Mouse (Mus musculus): ENCODE results near the gene Capn13. TPM values are rescaled to one million over a fixed set of nuclear protein-coding genes. Genes with fewer than 3 reads are reported as not detected.

The Capn13 gene
- polyA plus RNA-seq, 2 experiments = 0.09 TPM; not detected in 1

GRCm38 (mm10) chr17:73324732-73325131, 75.9 kb downstream of the Capn13 start:
- no peak overlapping the region for H3K4me2 ChIP-seq (ENCODE audit: low read depth)
- DNase-seq (ENCODE audit: low read depth in 3 of 3, low spot score in 3 of 3) (no peak), ATAC-seq (ENCODE audit: insufficient read depth) (no peak)
- no peak for TF ChIP-seq EP300 (IDR thresholded peaks at IDR 0.05; ENCODE audit: low read depth)
- TF ChIP-seq CTCF (IDR thresholded peaks at IDR 0.05; ENCODE audit: low read depth) = no peak
- WGBS (ENCODE audit: insufficient replicate concordance) = 47% methylated on average over 6 of the region's 6 CpGs
- H3K9me3 ChIP-seq (ENCODE audit: control insufficient read depth, low read length) = no peaks in the 10 kb centered on the region
- H3K9ac ChIP-seq (replicated peaks) = no peak overlapping the region
- no peak overlapping the region for H3K4me3 ChIP-seq (ENCODE audit: insufficient read depth in 1 of 2, low read depth in 2 of 2, low read length in 2 of 2)
- H3K27me3 ChIP-seq (ENCODE audit: control insufficient read depth, insufficient read depth, low read length) = no peaks in the 10 kb centered on the region
- H3K4me1 ChIP-seq (replicated peaks; ENCODE audit: control insufficient read depth in 2 of 2, insufficient read depth in 2 of 2, low read length in 1 of 2) = no peaks in the 10 kb centered on the region
- no peaks in the 10 kb centered on the region for H3K36me3 ChIP-seq (replicated peaks; ENCODE audit: control insufficient read depth, insufficient read depth, low read depth)
- H3K27ac ChIP-seq = no peak overlapping the region

DNA sequence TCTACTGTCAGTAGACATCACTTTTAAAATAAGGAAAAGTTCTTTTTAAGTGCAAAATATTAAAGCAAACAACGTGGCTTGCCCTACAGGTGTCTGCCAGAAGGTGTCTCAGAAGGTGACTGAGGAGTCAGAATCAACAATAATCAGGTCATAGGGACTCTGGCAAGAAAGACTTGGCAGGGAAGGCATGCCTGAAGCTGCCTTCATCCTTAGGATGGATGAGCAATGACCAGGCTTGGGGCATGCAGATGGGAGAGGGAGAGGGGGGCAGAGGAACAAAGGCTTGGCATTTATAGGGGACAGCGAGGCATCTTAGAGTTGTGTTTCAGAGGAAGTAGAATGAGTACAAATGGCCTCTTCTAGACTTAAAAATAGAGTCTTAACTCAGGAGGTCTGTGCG, 76.7 kb downstream of the Capn13 start:
- no peaks in the 10 kb centered on the region for H3K36me3 ChIP-seq (replicated peaks; ENCODE audit: control insufficient read depth, insufficient read depth, low read depth)
- 59% methylated on average over 3 of the region's 3 CpGs for WGBS (ENCODE audit: insufficient replicate concordance)
- H3K27me3 ChIP-seq (ENCODE audit: control insufficient read depth, insufficient read depth, low read length) = no peaks in the 10 kb centered on the region
- H3K9me3 ChIP-seq (ENCODE audit: control insufficient read depth, low read length) = no peaks in the 10 kb centered on the region
- no peaks in the 10 kb centered on the region for H3K4me1 ChIP-seq (replicated peaks; ENCODE audit: control insufficient read depth in 2 of 2, insufficient read depth in 2 of 2, low read length in 1 of 2)
- no peak overlapping the region for H3K9ac ChIP-seq (replicated peaks)
- no peak for ATAC-seq (ENCODE audit: insufficient read depth)
- H3K4me3 ChIP-seq (ENCODE audit: insufficient read depth in 1 of 2, low read depth in 2 of 2, low read length in 2 of 2) = no peak overlapping the region
- no peak for DNase-seq (ENCODE audit: low read depth in 3 of 3, low spot score in 3 of 3)
- no peak overlapping the region for H3K27ac ChIP-seq
- TF ChIP-seq CTCF (IDR thresholded peaks at IDR 0.05; ENCODE audit: low read depth) (no peak), EP300 (IDR thresholded peaks at IDR 0.05; ENCODE audit: low read depth) (no peak)
- H3K4me2 ChIP-seq (ENCODE audit: low read depth) = no peak overlapping the region

- no peak overlapping the region for H3K9ac ChIP-seq (replicated peaks)
- no peaks in the 10 kb centered on the region for H3K4me1 ChIP-seq (replicated peaks; ENCODE audit: control insufficient read depth in 2 of 2, insufficient read depth in 2 of 2, low read length in 1 of 2)
- H3K27ac ChIP-seq = no peak overlapping the region
- no peak for ATAC-seq (ENCODE audit: insufficient read depth)
- H3K4me3 ChIP-seq (ENCODE audit: insufficient read depth in 1 of 2, low read depth in 2 of 2, low read length in 2 of 2) = no peak overlapping the region
- TF ChIP-seq EP300 (IDR thresholded peaks at IDR 0.05; ENCODE audit: low read depth) (no peak), CTCF (IDR thresholded peaks at IDR 0.05; ENCODE audit: low read depth) (no peak)
- H3K4me2 ChIP-seq (ENCODE audit: low read depth) = no peak overlapping the region
- no peaks in the 10 kb centered on the region for H3K36me3 ChIP-seq (replicated peaks; ENCODE audit: control insufficient read depth, insufficient read depth, low read depth)
- no peak for DNase-seq (ENCODE audit: low read depth in 3 of 3, low spot score in 3 of 3)
- H3K27me3 ChIP-seq (ENCODE audit: control insufficient read depth, insufficient read depth, low read length) = no peaks in the 10 kb centered on the region
- 73% methylated on average over 13 of the region's 13 CpGs for WGBS (ENCODE audit: insufficient replicate concordance)
- H3K9me3 ChIP-seq (ENCODE audit: control insufficient read depth, low read length) = no peaks in the 10 kb centered on the region
These were observed 85.9 kb downstream of the Capn13 start for GRCm38 (mm10) chr17:73314786-73315185.

DNA sequence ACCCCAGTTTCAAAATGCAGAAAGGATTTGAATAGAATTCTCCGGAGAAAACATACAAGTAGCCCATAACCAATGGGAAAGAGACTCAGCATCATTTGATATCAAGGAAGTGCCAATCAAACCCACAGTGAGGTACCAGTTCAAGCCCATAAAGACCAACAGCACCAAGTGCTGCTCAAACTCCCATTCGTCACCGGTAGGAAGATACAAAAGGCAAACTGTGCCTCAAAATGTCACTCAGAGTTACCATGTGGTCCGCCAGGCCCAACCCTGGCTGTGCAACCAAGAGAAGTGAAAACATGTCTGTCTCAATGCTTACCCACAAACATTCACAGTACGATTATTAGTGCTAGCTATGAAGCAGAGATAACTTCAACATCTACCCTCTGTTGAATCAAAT, 89.2 kb downstream of the Capn13 start:
- Histone ChIP-seq H3K9me3 (ENCODE audit: control insufficient read depth, low read length) (no peaks in the 10 kb centered on the region), H3K9ac (replicated peaks) (no peak overlapping the region), H3K27me3 (ENCODE audit: control insufficient read depth, insufficient read depth, low read length) (no peaks in the 10 kb centered on the region), H3K4me3 (ENCODE audit: insufficient read depth in 1 of 2, low read depth in 2 of 2, low read length in 2 of 2) (no peak overlapping the region), H3K27ac (no peak overlapping the region), H3K36me3 (replicated peaks; ENCODE audit: control insufficient read depth, insufficient read depth, low read depth) (no peaks in the 10 kb centered on the region), H3K4me1 (replicated peaks; ENCODE audit: control insufficient read depth in 2 of 2, insufficient read depth in 2 of 2, low read length in 1 of 2) (no peaks in the 10 kb centered on the region), H3K4me2 (ENCODE audit: low read depth) (no peak overlapping the region)
- WGBS (ENCODE audit: insufficient replicate concordance) = 66% methylated on average over 5 of the region's 5 CpGs
- TF ChIP-seq EP300 (IDR thresholded peaks at IDR 0.05; ENCODE audit: low read depth) (no peak), CTCF (IDR thresholded peaks at IDR 0.05; ENCODE audit: low read depth) (no peak)
- DNase-seq (ENCODE audit: low read depth in 3 of 3, low spot score in 3 of 3) (no peak), ATAC-seq (ENCODE audit: insufficient read depth) (no peak)

DNA sequence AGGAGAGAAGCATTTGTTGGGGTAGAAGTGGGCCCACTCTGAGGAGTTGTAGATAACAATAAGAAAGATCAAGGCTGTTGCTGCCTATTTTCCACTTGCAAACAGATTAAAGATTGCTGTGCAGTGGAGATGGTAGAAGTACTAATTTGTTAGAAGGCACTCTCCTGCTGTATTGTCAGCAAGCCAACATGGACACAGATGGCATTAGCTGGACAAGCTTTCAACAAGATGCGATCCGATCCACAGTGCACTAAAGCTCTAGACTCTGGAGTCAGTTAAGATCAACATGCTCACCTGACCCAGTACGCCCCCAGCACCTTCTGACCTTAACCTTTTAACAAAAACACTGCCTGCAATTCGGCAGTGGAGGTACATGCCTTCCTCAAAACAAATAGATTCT, 92.0 kb downstream of the Capn13 start:
- no peak overlapping the region for H3K4me2 ChIP-seq (ENCODE audit: low read depth)
- WGBS (ENCODE audit: insufficient replicate concordance) = 64% methylated on average over 4 of the region's 4 CpGs

More for the DNA sequence above, 92.0 kb downstream of the Capn13 start:
- Histone ChIP-seq H3K4me3 (ENCODE audit: insufficient read depth in 1 of 2, low read depth in 2 of 2, low read length in 2 of 2) (no peak overlapping the region), H3K36me3 (replicated peaks; ENCODE audit: control insufficient read depth, insufficient read depth, low read depth) (no peaks in the 10 kb centered on the region), H3K4me1 (replicated peaks; ENCODE audit: control insufficient read depth in 2 of 2, insufficient read depth in 2 of 2, low read length in 1 of 2) (no peaks in the 10 kb centered on the region), H3K27ac (no peak overlapping the region), H3K9ac (replicated peaks) (no peak overlapping the region), H3K9me3 (ENCODE audit: control insufficient read depth, low read length) (no peaks in the 10 kb centered on the region), H3K27me3 (ENCODE audit: control insufficient read depth, insufficient read depth, low read length) (no peaks in the 10 kb centered on the region; the same call in 1 of the 2 replicates)
- TF ChIP-seq CTCF (IDR thresholded peaks at IDR 0.05; ENCODE audit: low read depth) (no peak), EP300 (IDR thresholded peaks at IDR 0.05; ENCODE audit: low read depth) (no peak)
- ATAC-seq (ENCODE audit: insufficient read depth) = no peak
- DNase-seq (ENCODE audit: low read depth in 3 of 3, low spot score in 3 of 3) = no peak

Data from liver, embryonic 14.5 days (tissue).